Mouse (Mus musculus) thymus, adult 2 months (tissue): ENCODE measurements around the gene Rbfox2. TPM values are rescaled to one million over a fixed set of nuclear protein-coding genes. Genes with fewer than 3 reads are reported as not detected.

Experiments used
- DNase-seq: peaks from one replicate; pipeline ENCODE4 v3.0.0; 2021
- H3K27ac ChIP-seq: fragments of 200-500 bp; 2 replicates; pipeline ENCODE4 v1.5.1; 2012; ENCODE audit warnings: low read length, control low read depth; ENCODE audit not compliant: control insufficient read depth, insufficient read depth
- H3K27me3 ChIP-seq: fragments of 200-500 bp; 2 replicates; pipeline ENCODE4 v1.6.1; 2012; ENCODE audit warnings: mild to moderate bottlenecking, low read length, moderate library complexity, mixed read lengths; ENCODE audit not compliant: control insufficient read depth, insufficient read depth
- H3K36me3 ChIP-seq: fragments of 200-500 bp; 2 replicates; pipeline ENCODE4 v1.6.1; 2012; ENCODE audit warnings: mild to moderate bottlenecking, low read length, moderate library complexity; ENCODE audit not compliant: control insufficient read depth, insufficient read depth
- H3K4me1 ChIP-seq: fragments of 200-500 bp; replicated peaks from 2 replicates; pipeline ENCODE4 v1.6.1; 2012; ENCODE audit warnings: low read length; ENCODE audit not compliant: control insufficient read depth, insufficient read depth
- H3K4me3 ChIP-seq: fragments of 200-500 bp; 2 replicates; pipeline ENCODE4 v1.5.1; 2012; ENCODE audit warnings: mild to moderate bottlenecking, low read length, control low read depth, moderate library complexity; ENCODE audit not compliant: control insufficient read depth, insufficient read depth
- CTCF ChIP-seq: fragments of 200-500 bp; IDR thresholded peaks from 2 replicates; pipeline ENCODE4 v1.5.1; 2012; ENCODE audit warnings: mild to moderate bottlenecking, control low read depth, low read length, moderate library complexity, borderline replicate concordance; ENCODE audit not compliant: control insufficient read depth, poor library complexity, insufficient read depth; ENCODE audit errors: extremely low read depth
- POLR2A ChIP-seq: fragments of 200-500 bp; IDR thresholded peaks from 2 replicates; pipeline ENCODE4 v1.6.1; 2012; ENCODE audit warnings: mild to moderate bottlenecking, low read length, control low read depth, moderate library complexity; ENCODE audit not compliant: control insufficient read depth, poor library complexity, insufficient read depth; ENCODE audit errors: extremely low read depth
- WGBS: fragments of 180-500 bp; shearing (Covaris S2); methylation state at CpG from one replicate; pipeline ENCODE4 v1.1.7; 2018; 5-methylcytosine and 5-hydroxymethylcytosine counted together
- polyA plus RNA-seq: library from polyadenylated mRNA; depleted of rRNA; stranded (reverse); fragments of >200 nt; gene quantifications from 2 replicates; pipeline ENCODE4 v1.2.3, GENCODE M21; 2012

The Rbfox2 gene
- polyA plus RNA-seq, 1 experiment, result 20.5 TPM

DNA sequence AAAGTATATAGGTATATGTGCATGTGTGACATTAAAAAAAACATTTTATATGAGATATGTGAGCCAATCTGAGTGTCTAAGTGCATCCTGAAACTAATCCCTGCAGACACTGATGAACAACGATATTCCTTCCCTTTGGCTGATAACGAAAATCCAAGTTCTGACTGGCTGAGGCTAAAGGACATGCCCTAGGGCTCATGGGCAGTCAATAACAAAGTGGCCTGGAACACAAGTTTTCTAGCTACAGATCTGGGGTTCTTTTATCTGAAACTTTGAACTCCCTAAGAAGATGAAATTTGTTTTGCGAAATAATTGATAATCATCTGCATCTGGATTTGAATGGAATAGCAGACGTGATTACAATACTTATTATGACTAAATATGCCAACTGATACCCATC, 66.2 kb downstream of the Rbfox2 start:
- H3K27me3 ChIP-seq, result no peaks in the 10 kb centered on the region
- no peak for DNase-seq
- no peaks in the 10 kb centered on the region for H3K36me3 ChIP-seq
- no peak overlapping the region for H3K4me3 ChIP-seq
- 92% methylated on average over 4 of the region's 4 CpGs for WGBS
- no peaks in the 10 kb centered on the region for H3K4me1 ChIP-seq
- TF ChIP-seq CTCF (no peak), POLR2A (no peak)
- no peak overlapping the region for H3K27ac ChIP-seq

DNA sequence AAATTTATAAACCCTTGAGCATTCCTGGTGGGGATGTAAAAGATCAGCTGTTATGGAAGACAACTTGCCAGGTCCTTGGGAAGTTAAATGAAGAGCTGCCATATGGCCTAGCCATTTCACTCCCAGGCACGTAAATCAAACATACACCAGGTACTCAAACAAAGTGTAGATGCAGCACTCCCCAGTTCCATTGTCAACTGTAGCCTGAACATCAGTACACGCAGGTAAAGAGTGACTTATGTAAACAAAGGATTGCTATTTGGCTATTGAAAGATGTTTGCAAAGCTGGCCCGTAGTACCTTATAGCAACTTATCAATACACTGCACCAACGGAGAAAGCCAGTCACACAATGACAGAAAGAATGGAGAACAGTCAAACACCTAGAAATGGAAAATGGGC, 67.2 kb downstream of the Rbfox2 start:
- TF ChIP-seq CTCF (no peak), POLR2A (no peak)
- no peak overlapping the region for H3K4me3 ChIP-seq
- H3K27ac ChIP-seq, result no peak overlapping the region
- 96% methylated on average over 4 of the region's 4 CpGs for WGBS
- H3K4me1 ChIP-seq, result no peaks in the 10 kb centered on the region
- no peak for DNase-seq
- H3K36me3 ChIP-seq, result no peaks in the 10 kb centered on the region
- H3K27me3 ChIP-seq, result no peaks in the 10 kb centered on the region

DNA sequence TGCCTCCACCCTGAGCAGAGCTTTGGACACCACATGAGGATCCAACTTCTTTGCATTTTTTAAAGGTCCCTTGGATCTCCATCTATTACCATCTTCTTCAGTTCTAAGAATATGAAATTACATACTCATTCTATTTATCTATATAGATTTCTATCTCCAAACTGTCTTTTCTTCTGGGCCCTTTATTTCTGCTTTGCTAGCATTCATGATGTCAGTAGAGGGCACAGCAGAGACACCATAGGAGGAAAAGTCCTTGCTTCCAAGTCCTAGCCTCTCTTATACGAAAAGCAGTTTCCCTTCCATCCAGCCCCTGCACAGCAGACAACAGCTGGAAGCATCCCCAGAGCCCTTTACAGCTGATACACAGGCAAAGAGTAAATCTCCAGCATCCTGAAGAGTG, 69.1 kb downstream of the Rbfox2 start:
- no peak overlapping the region for H3K27ac ChIP-seq
- H3K36me3 ChIP-seq, result no peaks in the 10 kb centered on the region
- no peaks in the 10 kb centered on the region for H3K4me1 ChIP-seq
- DNase-seq, result no peak
- no peak for TF ChIP-seq CTCF
- TF ChIP-seq POLR2A, result no peak
- no peaks in the 10 kb centered on the region for H3K27me3 ChIP-seq
- 88% methylated on average over 1 of the region's 1 CpGs for WGBS
- H3K4me3 ChIP-seq, result no peak overlapping the region

DNA sequence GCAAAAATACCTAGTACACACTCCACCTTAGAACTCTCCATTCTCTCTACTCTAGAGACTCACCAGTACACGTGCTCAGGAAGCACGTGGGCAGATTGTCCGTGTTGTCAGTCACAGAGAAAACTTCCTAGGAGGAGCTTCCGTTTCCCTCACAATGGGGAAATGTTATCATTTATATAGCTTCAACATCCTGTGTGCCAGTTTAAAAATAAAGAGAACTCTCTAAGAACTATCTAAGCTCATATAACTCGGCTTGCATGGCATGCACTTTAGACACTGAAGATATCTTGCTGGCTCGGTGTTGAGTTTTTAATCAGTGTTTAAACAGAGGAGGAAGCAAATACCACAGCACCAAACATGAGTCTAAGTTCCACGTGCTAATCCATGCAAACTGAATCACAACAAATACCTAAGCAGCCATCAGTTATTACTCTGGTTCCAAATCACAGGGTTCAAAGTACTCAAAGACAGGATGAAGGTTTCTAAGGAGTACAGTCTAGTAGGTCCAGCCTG, 70.7 kb downstream of the Rbfox2 start:
- TF ChIP-seq CTCF (no peak), POLR2A (no peak)
- WGBS, result 4% methylated on average over 7 of the region's 7 CpGs
- H3K36me3 ChIP-seq, result no peaks in the 10 kb centered on the region
- H3K4me3 ChIP-seq, result no peak overlapping the region
- DNase-seq, result no peak
- no peaks in the 10 kb centered on the region for H3K4me1 ChIP-seq
- H3K27me3 ChIP-seq, result no peaks in the 10 kb centered on the region
- H3K27ac ChIP-seq, result no peak overlapping the region

DNA sequence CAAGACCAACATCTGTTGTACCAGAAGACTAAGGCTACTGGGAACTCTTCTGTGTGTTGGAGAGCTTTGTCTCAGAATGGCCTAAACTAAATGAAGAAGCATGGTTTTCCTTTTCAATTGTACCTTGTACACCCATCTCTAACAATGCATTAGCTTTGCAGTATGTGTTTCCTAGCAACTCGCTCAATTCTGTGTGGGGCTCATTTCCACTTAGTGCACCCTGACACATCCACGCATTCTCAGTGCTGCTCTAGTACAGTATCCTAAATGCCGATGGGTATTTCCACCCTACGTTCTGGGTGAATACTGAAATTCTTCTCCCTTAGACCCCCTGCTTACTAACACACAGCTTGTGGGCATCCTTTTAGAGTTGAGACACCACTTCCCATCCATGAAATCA, 71.3 kb downstream of the Rbfox2 start:
- Histone ChIP-seq H3K36me3 (no peaks in the 10 kb centered on the region), H3K4me1 (no peaks in the 10 kb centered on the region), H3K27me3 (no peaks in the 10 kb centered on the region), H3K27ac (no peak overlapping the region), H3K4me3 (no peak overlapping the region)
- TF ChIP-seq POLR2A (no peak), CTCF (no peak)
- DNase-seq, result no peak
- 95% methylated on average over 4 of the region's 4 CpGs for WGBS

DNA sequence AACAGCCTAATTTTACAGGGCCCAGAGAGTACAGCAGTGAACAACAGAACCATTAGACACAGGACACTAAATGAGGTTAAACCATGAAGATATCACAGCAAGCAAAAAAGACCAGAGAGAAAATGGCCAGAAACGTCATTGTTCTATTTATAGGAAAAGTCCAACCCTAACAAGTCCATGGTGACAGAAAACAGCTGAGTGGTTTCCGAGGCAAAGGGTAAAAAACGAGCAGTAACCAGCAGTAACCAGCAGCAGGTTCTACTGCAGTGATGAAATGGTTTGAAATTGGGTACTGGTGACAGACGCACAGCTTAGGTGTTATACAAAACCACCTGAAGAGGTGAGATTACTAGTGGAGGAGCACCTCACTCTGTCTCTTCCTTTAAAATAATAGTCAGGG, 72.5 kb downstream of the Rbfox2 start:
- DNase-seq, result no peak
- no peaks in the 10 kb centered on the region for H3K4me1 ChIP-seq
- WGBS, result 88% methylated on average over 4 of the region's 4 CpGs

DNA sequence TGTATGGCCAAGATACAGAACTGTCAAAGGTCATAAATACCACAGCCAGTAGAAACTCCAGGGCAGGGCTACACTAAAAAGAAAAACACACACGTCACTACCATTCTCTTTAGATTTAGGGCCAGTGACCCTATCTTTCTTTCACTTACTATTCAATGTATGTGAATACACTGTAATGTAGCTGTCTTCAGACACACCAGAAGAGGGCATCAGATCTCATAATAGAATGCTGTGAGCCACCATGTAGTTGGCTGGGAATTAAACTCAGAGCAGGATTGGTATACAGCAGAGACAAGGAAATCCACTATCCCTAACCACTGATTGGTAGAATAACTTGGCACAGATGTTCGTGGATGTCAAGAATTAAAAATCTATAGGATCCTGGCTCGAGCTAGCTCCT, 76.7 kb downstream of the Rbfox2 start:
- Histone ChIP-seq H3K4me3 (no peak overlapping the region), H3K27me3 (no peaks in the 10 kb centered on the region), H3K27ac (no peak overlapping the region), H3K36me3 (no peaks in the 10 kb centered on the region), H3K4me1 (no peaks in the 10 kb centered on the region)
- TF ChIP-seq CTCF, result no peak
- no peak for TF ChIP-seq POLR2A
- 88% methylated on average over 3 of the region's 3 CpGs for WGBS
- DNase-seq, result no peak

More for the DNA sequence above, 72.5 kb downstream of the Rbfox2 start:
- no peaks in the 10 kb centered on the region for H3K27me3 ChIP-seq
- TF ChIP-seq POLR2A, result no peak
- no peak for TF ChIP-seq CTCF
- H3K36me3 ChIP-seq, result no peaks in the 10 kb centered on the region
- no peak overlapping the region for H3K4me3 ChIP-seq
- H3K27ac ChIP-seq, result no peak overlapping the region
